Mouse (Mus musculus): ENCODE data around the gene Adamtsl1. TPM values are rescaled to one million over a fixed set of nuclear protein-coding genes. Genes with fewer than 3 reads are reported as not detected.

Adamtsl1 gene
- total RNA-seq, 2 experiments from 2014 or later = 15.9 to 19.9 TPM

DNA sequence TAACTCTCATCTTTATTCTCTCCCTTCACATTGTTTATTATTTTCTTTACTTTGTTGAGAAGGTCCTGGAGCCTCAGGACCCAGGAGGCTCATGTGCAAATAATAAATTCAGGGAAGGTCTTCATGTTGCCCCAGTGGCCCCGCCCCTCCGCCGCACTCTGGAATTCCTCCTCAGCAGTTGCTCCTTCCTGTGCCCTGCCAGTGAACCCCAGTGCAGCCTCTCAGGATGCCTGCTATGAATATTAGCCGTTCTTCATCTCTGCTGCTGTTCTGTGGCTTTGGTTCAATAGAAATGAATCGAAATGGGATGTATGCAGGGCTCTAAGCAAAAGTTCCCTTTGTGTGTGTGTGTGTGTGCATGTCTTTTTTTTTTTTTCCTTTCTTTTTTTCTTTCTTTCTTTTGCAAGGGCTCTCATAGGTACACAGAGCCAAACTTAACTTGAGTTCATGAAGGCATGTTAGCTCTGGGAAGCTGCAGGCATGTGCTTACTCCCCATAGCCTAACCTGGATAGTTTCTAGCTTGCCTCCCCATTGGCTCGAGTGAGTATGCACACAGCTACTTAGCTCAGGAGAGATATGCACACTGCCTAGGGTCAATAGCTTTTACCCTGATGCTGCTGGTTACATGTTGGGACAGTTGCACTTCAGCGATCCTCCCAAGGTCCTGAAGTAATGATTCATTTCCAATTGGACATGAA, 892.7 kb downstream of the Adamtsl1 start:
- peak in 1 of 2 experiments; percentile 15 for DNase-seq

DNA sequence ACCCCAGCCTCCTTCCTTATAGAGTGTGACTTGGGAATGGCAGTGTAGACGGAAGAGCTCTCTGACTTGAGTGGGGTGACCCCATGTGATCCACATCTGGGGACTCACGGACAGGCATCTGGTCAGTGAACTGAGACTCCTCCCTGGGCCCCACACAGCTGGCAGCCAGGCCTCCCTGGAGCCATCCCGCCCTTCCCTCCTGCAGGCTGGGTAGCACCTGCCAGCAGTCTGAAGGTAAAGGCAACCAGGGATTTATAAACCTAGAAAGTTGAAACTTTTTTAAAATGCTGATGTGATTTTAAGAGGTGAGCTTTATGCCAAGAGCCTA, 893.2 kb downstream of the Adamtsl1 start:
- no peak for DNase-seq

DNA sequence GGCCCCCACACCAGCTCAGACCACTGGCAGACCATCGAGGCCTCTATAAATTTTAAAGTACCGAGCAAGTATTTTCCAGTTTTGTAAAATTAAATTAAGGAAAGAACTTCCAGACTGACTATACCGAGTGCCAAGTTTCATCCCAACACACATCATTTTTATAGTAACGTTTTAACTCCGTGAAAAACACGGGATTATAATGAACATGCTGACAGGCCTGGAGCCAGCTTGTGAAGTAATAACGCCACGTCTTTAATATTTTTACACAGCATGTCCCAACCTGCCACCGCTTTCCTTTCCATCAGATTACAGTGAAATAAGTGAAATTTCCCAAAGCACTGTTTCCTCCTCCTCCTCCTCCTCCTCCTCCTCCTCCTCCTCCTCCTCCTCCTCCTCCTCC, 894.4 kb downstream of the Adamtsl1 start:
- no peak for DNase-seq

DNA sequence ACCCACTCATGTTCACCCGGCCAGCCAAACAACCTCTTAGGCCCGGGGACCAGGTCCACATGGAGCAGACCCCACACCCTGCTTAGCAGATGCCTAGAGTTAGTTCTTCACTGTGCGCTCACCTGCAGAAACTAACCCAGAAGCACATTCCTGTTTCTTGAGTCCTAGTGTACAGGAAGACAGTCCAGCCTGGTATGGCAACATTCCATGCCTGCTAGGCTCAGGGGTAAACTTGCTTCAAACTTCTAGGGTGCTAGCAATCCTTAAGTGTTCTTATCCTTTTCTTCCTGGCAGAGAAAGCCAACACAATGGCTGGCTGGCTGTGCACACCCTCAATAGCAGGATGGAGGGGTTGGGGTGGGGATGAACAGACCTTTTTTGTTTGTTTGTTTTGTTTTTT, 897.0 kb downstream of the Adamtsl1 start:
- DNase-seq = no peak

DNA sequence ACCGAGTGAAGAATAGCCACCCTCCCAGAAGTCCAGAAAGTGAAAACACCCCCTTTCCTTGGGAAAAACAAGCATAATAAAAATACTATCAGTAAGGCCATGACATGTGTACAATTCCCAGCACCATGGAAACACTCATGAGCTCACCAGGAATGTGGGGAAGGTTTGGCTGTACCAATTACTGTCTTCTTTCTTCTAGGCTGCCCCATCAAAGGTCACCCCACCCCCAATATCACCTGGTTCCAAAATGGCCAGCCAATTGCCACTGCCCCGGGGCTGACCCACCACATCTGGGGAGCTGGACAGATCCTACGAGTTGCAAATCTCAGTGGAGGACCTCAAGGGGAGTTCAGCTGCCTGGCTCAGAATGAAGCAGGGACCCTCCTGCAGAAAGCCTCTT, 899.4 kb downstream of the Adamtsl1 start:
- DNase-seq = no peak

DNA sequence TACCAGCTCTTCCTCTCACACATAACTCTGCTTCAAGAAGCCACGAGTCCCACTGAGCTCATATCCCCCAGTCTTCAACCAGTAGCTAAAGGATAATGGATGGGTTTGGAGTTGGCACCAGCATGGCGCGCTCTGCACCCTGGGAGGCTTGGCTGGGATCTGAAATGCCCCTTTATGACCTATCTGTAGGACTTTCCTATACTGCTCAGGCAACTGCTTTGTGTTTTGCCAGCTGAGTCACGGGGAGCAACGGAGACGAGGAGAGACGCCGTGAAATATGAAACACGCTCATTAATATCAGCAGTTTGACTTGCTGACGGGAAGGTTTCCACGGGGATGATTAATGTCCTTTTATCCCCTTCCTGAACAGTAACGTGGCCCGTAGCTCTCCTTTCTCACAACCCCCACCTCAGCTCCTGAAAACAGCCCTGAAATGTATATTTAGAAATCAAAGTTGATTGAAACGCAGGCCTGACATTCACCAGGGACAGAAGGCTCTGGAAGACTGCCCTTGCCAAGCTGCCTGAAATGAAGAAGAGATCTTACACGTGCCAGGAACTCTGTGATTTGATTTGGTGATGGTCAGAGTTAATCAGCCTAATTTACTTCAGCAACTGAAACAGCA, 902.5 kb downstream of the Adamtsl1 start:
- peak; percentile 28 to 48 for DNase-seq

DNA sequence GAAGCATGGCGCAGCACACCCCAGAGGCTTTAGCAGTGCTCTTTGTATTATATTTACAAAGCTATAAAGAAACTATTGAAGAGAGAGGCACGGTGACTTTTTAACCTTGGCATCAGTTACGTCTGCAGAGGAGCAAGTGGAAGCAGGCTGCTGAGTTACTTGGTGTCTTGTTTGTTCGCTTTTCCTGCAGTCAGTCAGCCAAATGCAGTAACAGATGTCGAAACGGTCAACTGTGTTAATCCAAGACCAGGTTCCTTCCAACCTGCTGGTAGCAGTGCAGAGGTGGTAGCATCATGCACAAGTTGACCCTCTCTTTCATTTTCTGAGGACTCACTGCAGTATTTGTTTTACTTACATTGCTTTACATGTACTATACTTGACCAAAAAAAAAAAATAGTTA, 908.6 kb downstream of the Adamtsl1 start:
- no peak for DNase-seq

DNA sequence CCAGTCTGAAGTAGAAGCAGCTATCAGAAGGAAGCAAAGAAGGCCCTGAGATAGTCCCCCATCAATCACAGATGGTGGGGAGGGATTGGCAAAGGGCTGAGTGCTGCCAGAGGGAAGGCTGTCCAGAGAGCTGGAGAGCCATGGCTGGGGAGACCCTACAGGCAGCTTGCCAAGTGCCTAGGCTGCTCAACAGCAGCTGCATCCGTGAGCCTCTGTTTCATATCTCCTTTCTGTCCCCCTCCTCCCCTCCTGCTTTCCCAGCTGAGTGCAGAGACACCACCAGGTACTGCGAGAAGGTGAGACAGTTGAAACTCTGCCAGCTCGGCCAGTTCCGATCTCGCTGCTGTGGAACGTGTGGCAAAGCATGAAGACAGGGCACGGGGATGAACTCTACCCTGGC, 911.6 kb downstream of the Adamtsl1 start:
- DNase-seq = no peak

DNA sequence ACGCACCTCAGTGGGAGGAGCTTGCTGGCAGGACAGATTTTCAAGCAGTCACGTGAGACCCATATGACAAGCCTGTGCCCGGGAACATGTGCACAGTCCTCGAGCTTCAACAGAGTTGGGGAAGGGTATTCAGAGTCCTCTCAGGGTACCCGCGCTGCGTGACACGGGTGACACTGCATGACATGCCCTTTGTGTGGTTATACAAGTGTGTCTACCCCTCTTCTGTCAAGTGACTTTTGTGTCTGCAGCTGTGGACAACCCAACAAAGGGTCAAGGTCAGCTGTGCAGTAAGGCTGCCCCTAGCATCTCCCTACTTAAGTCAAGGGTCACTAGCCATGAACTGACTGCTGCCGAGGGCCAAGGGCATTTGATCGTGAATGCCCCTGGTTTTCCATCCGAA, 912.6 kb downstream of the Adamtsl1 start:
- no peak for DNase-seq

DNA sequence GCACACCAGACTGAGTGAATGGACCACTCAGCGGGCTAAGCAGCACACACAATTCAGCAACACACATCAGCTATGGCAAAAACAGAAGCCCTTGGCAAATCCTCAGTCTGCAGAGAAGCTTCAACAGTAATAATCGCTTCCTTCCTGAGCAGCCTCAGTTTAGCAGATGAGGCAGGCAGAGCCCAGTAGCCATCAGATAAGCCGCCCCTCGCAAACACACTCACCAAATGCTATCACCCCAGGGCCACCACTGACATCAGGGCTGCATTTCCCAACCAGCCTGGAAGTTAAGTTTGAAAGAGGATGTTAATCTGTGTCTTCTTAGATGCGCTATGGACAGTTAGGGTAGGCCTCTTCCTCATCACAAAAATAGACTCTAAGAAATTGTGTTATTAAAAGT, 913.3 kb downstream of the Adamtsl1 start:
- no peak for DNase-seq

DNA sequence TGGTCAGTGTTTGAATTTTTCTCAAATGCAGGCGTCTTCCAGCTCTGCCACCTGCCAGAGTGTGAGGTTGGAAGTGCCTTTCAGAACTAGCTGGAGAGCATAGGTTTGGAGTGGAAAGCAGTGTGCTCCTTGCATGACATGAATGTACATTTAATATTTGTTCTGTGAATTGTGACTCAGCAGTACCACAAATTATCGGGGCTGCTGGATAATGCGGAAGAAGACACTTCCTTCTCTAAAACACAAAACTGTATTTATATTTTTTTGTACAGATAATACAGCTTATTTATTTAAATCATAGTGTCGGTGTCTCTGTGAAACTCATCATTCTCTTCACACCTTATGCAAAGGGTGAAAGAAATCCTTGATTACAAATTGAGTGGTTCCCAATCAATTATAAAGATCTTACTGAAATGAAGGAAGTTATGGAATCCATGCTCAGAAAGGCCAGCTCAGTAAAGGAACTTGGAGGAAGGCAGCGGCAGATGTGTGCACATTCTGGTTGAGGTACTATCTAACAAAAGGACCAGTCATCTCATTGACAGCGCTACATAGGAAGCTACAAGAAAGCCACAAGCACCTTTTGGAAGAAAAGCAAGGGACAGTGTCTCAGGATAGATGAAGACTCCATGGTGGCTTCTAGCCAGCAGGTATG, 914.2 kb downstream of the Adamtsl1 start:
- no peak for DNase-seq

DNA sequence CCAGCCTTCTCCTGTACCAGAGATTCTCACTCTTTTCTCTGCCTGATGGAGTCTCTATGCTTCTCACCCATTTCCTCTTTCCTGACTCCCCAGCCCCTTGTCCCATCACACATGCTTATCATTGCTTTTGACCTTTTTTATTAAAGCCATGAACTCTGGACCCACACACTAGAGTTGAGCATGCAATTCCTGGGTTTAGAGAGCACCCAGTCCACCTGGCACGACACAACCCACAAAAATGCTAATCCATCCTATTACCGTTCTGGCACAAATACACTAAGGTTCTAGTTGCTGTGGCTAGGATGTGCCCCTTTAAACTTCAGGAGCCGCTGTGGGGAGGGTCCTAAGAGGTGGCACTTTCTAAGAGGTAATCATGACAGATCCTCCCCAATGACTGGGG, 921.7 kb downstream of the Adamtsl1 start:
- no peak for DNase-seq

DNA sequence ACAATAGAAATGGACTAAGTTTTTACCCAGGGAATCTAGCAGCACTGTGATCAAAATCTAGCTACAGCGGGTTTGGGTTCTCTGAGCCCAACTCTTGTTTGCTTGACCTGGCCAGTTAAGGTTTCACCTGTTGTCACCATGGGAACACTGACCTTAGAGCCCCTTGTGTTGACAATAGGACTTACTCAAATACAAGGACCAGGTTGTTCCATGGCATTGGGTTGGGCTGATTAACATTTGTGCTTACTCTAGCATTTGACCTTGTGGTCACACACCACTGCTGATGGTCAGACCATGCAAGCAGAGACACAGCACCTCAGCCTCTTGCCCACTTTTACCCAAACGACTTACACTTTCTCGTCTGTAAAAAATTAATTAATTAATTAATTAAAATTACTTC, 922.4 kb downstream of the Adamtsl1 start:
- no peak for DNase-seq

DNA sequence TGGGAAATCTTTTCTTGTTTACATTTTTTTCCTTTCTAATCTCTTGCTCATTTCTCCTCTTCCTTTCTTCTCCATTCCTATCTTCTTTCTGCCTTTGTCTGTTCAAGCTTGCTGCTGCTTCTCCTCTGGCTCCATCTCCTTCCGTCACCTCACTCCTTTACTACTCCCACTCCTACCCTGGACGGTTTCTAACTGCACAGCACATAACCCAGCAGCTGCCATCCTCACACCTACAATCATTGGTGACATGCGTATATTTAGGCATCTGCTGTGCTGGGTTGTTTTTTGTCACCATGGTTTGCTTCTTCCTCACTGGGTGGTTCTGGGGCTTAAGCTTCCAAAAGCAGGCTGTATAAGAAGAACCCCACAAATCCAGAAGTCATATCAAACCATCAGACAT, 936.5 kb downstream of the Adamtsl1 start:
- no peak for DNase-seq

DNA sequence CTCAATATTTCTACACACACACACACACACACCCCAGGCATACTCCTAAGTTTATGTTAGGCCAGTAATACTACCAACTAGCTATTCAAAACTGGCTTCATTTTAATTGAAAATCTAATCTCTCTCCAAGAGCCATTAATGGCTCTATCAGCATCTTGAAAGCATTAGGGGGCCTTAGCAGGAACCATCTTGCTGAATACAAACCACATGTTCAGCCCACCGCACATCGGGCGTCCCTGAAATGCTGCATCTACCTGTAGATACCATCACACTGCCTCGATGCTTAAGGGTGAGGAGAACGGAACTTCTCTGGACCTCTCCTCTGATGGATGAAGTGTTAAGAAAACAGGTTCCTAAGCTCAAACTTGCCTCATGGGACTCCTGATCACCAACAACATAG, 950.8 kb downstream of the Adamtsl1 start:
- DNase-seq = no peak
